Mouse (Mus musculus): ENCODE data around the gene D430041D05Rik. TPM values are rescaled to one million over a fixed set of nuclear protein-coding genes. Genes with fewer than 3 reads are reported as not detected.

D430041D05Rik gene
- total RNA-seq (2023), result not detected in 2 replicates

GRCm38 (mm10) chr2:104410963-104411545 is at the start of gene D430041D05Rik:
TSS of gene D430041D05Rik (minus strand) at chr2:104411013.

GRCm38 (mm10) chr2:104122505-104123378 is 288.1 kb downstream of the D430041D05Rik start, which contains the start of gene A930018P22Rik:
TSS of gene A930018P22Rik (plus strand) at chr2:104122769.

GRCm38 (mm10) chr2:104095741-104096213 is 315.0 kb downstream of the D430041D05Rik start, which contains the start of gene Cd59a:
TSS of gene Cd59a (plus strand) at chr2:104095801.

Other genes with a start within 250 kb of the D430041D05Rik start
- 32.4 and 33.3 TPM in 2 replicates for gene Hipk3, start 83.4 kb upstream of the D430041D05Rik start, total RNA-seq (2023)
- gene Cstf3, start 179.5 kb upstream of the D430041D05Rik start, total RNA-seq (2023), result 27.9 and 30.9 TPM in 2 replicates

Measured in neutrophil, adult 65 days (primary cell).